Mouse (Mus musculus) olfactory bulb, adult 2 months (tissue): ENCODE results near the gene AC131692.1.

ENCODE experiments used
- CTCF ChIP-seq: fragments of 200-500 bp; IDR thresholded peaks from 2 replicates; pipeline ENCODE4 v1.5.1; 2012; ENCODE audit warnings: low read depth, mild to moderate bottlenecking, low read length, moderate library complexity; ENCODE audit not compliant: insufficient read depth
- POLR2A ChIP-seq: fragments of 200-500 bp; IDR thresholded peaks from 2 replicates; pipeline ENCODE4 v1.6.1; 2012; ENCODE audit warnings: mild to moderate bottlenecking, low read depth, low read length, moderate library complexity; ENCODE audit not compliant: insufficient read depth

DNA sequence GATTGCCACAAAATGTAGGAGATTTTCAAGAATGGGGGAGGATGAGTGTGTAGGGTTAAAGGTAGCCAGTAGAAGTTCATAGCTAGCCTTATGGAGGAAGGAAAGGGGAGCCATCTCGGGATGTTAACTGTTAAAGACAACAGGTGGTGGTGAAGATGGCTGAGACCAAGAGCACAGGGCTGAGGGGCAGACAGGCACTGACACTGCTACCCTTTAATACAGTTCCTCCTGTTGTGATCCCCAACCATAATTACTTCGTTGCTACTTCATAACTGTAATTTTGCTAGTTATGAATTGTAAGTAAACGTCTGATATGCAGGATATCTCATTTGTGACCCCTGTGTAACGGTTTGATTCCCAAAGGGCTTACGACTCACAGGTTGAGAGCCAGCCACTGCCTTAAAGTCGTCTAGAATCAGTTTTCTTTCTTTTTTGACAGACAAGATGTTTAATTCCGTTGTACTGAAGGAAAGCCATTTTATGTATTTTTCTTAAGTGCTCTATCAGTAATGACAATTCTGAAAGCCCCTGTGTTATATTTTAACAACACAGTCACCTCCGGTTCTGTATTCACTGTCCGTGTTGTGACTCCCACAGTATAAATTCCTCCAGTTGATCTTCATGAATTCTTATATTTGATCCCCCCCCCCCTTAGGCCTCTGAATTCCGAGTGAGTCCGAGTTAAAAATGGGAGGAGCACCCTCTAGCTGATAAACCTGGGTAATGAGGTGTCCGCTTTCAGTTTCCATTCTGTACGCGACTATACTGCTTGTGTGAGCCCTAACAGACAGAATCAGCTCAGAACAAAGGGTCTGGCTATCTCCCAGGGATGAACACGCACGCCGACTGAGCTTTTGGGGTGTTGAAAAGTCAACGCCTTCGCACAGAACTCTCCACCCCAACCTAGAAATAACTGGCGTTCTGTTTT, 48.6 kb upstream of the AC131692.1 start:
- no peak for TF ChIP-seq POLR2A
- no peak for TF ChIP-seq CTCF
